Mouse (Mus musculus): Measurements from ENCODE around the gene Eif3d.

GRCm38 (mm10) chr15:77915287-77915686 is 55.3 kb downstream of the Eif3d start:
- no peak for TF ChIP-seq CTCF (IDR thresholded peaks at IDR 0.05; ENCODE audit: low read depth, low read length)
- TF ChIP-seq TAL1 (conservative IDR thresholded peaks at IDR 0.05; ENCODE audit: low read depth, low read length) = no peak
